Mouse (Mus musculus) embryo, embryonic 10.5 days (tissue): ENCODE results near the gene Osbpl10.

Experiments
- DNase-seq: peaks from one replicate; pipeline ENCODE4 v3.0.0-alpha.2; 2015; ENCODE audit warnings: low spot score

Gene Osbpl10

GRCm38 (mm10) chr9:115088295-115088993 is 110.1 kb downstream of the Osbpl10 start:
- peak; percentile 88 for DNase-seq

- DNase-seq, result peak; percentile 24
These were observed 111.3 kb downstream of the Osbpl10 start for GRCm38 (mm10) chr9:115089644-115090043.

- peak; percentile 31 for DNase-seq
These were observed 118.1 kb downstream of the Osbpl10 start for GRCm38 (mm10) chr9:115096481-115096880.

GRCm38 (mm10) chr9:115097340-115097739 is 119.0 kb downstream of the Osbpl10 start:
- DNase-seq, result no peak

- DNase-seq, result no peak
These were observed 122.0 kb downstream of the Osbpl10 start for GRCm38 (mm10) chr9:115100181-115100915.

GRCm38 (mm10) chr9:115107430-115107829 is 129.1 kb downstream of the Osbpl10 start:
- DNase-seq, result no peak

- no peak for DNase-seq
These were observed 132.3 kb downstream of the Osbpl10 start for GRCm38 (mm10) chr9:115110655-115111054.

GRCm38 (mm10) chr9:115117314-115117713 is 138.9 kb downstream of the Osbpl10 start:
- peak; percentile 20 for DNase-seq

GRCm38 (mm10) chr9:115120276-115120675 is 141.9 kb downstream of the Osbpl10 start:
- DNase-seq, result no peak

GRCm38 (mm10) chr9:115120678-115121224 is 142.4 kb downstream of the Osbpl10 start:
- DNase-seq, result no peak

GRCm38 (mm10) chr9:115127342-115127741 is 149.0 kb downstream of the Osbpl10 start:
- DNase-seq, result peak; percentile 60

- no peak for DNase-seq
These were observed 155.6 kb downstream of the Osbpl10 start for GRCm38 (mm10) chr9:115133926-115134325.

GRCm38 (mm10) chr9:115134736-115135135 is 156.4 kb downstream of the Osbpl10 start:
- DNase-seq, result no peak

- no peak for DNase-seq
These were observed 157.0 kb downstream of the Osbpl10 start for GRCm38 (mm10) chr9:115135352-115135751.

GRCm38 (mm10) chr9:115137858-115138257 is 159.5 kb downstream of the Osbpl10 start:
- no peak for DNase-seq

- no peak for DNase-seq
These were observed 161.4 kb downstream of the Osbpl10 start for GRCm38 (mm10) chr9:115139597-115140332.

GRCm38 (mm10) chr9:115147141-115147540 is 168.8 kb downstream of the Osbpl10 start:
- DNase-seq, result no peak

- DNase-seq, result no peak
These were observed 169.4 kb downstream of the Osbpl10 start for GRCm38 (mm10) chr9:115147586-115148355.

GRCm38 (mm10) chr9:115149011-115149756 is 170.8 kb downstream of the Osbpl10 start:
- DNase-seq, result no peak

- DNase-seq, result no peak
These were observed 183.2 kb downstream of the Osbpl10 start for GRCm38 (mm10) chr9:115161591-115161990.

- DNase-seq, result peak; percentile 77
These were observed 184.7 kb downstream of the Osbpl10 start for GRCm38 (mm10) chr9:115163031-115163430.
